Mouse (Mus musculus): ENCODE results near the gene Fgfrl1. TPM values are rescaled to one million over a fixed set of nuclear protein-coding genes. Genes with fewer than 3 reads are reported as not detected.

Fgfrl1 gene
- total RNA-seq, 1 experiment = 15.5 TPM

DNA sequence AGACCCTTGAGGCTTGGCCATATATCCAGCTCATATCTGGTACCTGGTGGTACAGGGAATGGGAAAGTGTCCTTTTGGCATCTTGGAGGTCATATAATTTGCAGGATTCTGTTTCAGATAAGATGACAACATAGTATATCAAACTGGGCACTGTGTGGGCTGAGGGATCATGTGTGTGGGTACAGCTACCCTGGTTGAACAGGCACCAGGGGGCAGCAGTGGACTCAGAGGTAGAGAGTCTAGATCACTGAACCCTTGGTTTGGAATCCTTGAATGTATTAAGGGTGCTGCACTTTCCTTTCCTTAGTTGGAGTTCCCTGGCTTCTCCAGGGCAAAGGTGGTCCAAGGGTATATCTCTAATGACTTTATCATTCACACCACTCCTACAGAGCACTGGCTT lies 21.4 kb upstream of the Fgfrl1 start:
- H3K27ac ChIP-seq (ENCODE audit: insufficient read depth, low read depth, low read length, poor library complexity, severe bottlenecking) = no peak overlapping the region
- H3K9ac ChIP-seq (ENCODE audit: insufficient read depth, low read depth, low read length, poor library complexity, severe bottlenecking) = no peak overlapping the region
- TF ChIP-seq ZNF384 (IDR thresholded peaks at IDR 0.05; ENCODE audit: low read depth, low read length) = no peak
- no peak for TF ChIP-seq ZC3H11A (IDR thresholded peaks at IDR 0.05; ENCODE audit: borderline replicate concordance, low read depth, low read length)
- no peak for TF ChIP-seq MAFK (IDR thresholded peaks at IDR 0.05; ENCODE audit: insufficient read depth, low read depth, low read length)
- no peak for TF ChIP-seq CHD2 (IDR thresholded peaks at IDR 0.05; ENCODE audit: low read depth, low read length)
- no peak for TF ChIP-seq HCFC1 (IDR thresholded peaks at IDR 0.05; ENCODE audit: borderline replicate concordance, insufficient read depth, low read length)
- DNase-seq (ENCODE audit: low read depth, low spot score) = no peak
- no peaks in the 10 kb centered on the region for H3K9me3 ChIP-seq (ENCODE audit: control insufficient read depth, insufficient read depth, low read depth, low read length)
- in situ Hi-C loops (cut with MboI; ENCODE audit: low sequenced_read_pairs in 2 of 2, unreplicated experiment in 2 of 2) = no loop called here
- no peaks in the 10 kb centered on the region; the same call in 1 of the 2 replicates for H3K36me3 ChIP-seq (ENCODE audit: control insufficient read depth, insufficient read depth, low read length, poor library complexity, severe bottlenecking)
- H3K4me3 ChIP-seq (ENCODE audit: insufficient read depth in 1 of 2, low read depth in 1 of 2, low read length in 2 of 2, poor library complexity in 1 of 2, severe bottlenecking in 1 of 2) = no peak overlapping the region
- peaks cover 2 to 3% of the 10 kb centered on the region in 2 experiments; a peak in 1 of 4 replicates for H3K4me1 ChIP-seq (ENCODE audit: control insufficient read depth in 2 of 2, insufficient read depth in 2 of 2, low read length in 2 of 2, poor library complexity in 1 of 2)

DNA sequence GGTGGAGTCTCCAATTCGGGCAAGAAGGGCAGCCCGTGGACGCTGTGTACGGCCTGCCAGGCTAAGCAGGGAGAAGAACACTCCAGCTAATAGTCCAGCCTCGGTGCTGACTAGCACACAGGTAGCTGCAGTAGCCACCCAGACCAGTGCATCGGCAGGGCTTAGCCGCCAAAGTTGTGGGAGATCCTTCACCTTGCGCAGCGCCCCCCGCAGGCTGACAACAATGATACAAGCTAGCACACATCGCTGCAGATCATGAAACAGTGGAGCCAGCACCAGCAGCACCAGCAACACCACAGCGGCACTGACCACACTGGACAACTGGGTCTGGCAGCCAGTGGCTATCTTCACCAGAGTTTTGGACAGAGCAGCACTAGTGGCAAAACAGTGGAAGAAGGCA lies 20.4 kb upstream of the Fgfrl1 start:
- no peaks in the 10 kb centered on the region for H3K9me3 ChIP-seq (ENCODE audit: control insufficient read depth, insufficient read depth, low read depth, low read length)
- no peaks in the 10 kb centered on the region; the same call in 1 of the 2 replicates for H3K36me3 ChIP-seq (ENCODE audit: control insufficient read depth, insufficient read depth, low read length, poor library complexity, severe bottlenecking)
- H3K27ac ChIP-seq (ENCODE audit: insufficient read depth, low read depth, low read length, poor library complexity, severe bottlenecking) = no peak overlapping the region
- TF ChIP-seq CHD2 (IDR thresholded peaks at IDR 0.05; ENCODE audit: low read depth, low read length) (no peak), HCFC1 (IDR thresholded peaks at IDR 0.05; ENCODE audit: borderline replicate concordance, insufficient read depth, low read length) (no peak), ZC3H11A (IDR thresholded peaks at IDR 0.05; ENCODE audit: borderline replicate concordance, low read depth, low read length) (no peak), ZNF384 (IDR thresholded peaks at IDR 0.05; ENCODE audit: low read depth, low read length) (no peak), MAFK (IDR thresholded peaks at IDR 0.05; ENCODE audit: insufficient read depth, low read depth, low read length) (no peak)
- in situ Hi-C loops (cut with MboI; ENCODE audit: low sequenced_read_pairs in 2 of 2, unreplicated experiment in 2 of 2) = no loop called here
- no peak overlapping the region for H3K4me3 ChIP-seq (ENCODE audit: insufficient read depth in 1 of 2, low read depth in 1 of 2, low read length in 2 of 2, poor library complexity in 1 of 2, severe bottlenecking in 1 of 2)
- H3K9ac ChIP-seq (ENCODE audit: insufficient read depth, low read depth, low read length, poor library complexity, severe bottlenecking) = no peak overlapping the region
- no peak for DNase-seq (ENCODE audit: low read depth, low spot score)
- peaks cover 2 to 7% of the 10 kb centered on the region in 2 experiments; a peak in 1 of 4 replicates for H3K4me1 ChIP-seq (ENCODE audit: control insufficient read depth in 2 of 2, insufficient read depth in 2 of 2, low read length in 2 of 2, poor library complexity in 1 of 2)

DNA sequence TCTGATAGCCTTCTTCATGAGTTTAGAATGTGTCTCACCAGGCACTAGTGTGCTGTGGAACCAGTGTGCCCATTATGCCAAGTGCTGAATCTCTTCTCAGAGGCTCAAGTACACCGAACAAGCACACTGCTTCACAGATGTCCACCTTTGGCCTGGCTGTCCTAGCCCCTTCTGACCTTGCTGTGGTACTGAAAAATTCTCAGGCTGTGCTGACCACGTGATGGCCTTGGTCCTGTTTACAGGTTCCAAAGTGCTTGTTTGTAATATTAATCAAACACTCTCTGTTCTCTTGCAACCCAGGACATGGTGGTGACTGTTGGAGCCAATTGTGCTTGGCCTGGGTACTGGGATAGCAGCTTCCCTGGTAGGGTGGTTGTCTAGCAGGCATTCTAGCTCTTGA lies 17.6 kb upstream of the Fgfrl1 start:
- Histone ChIP-seq H3K4me3 (ENCODE audit: insufficient read depth in 1 of 2, low read depth in 1 of 2, low read length in 2 of 2, poor library complexity in 1 of 2, severe bottlenecking in 1 of 2) (no peak overlapping the region), H3K9me3 (ENCODE audit: control insufficient read depth, insufficient read depth, low read depth, low read length) (no peaks in the 10 kb centered on the region), H3K27ac (ENCODE audit: insufficient read depth, low read depth, low read length, poor library complexity, severe bottlenecking) (no peak overlapping the region), H3K4me1 (ENCODE audit: control insufficient read depth in 2 of 2, insufficient read depth in 2 of 2, low read length in 2 of 2, poor library complexity in 1 of 2) (peaks cover under 1 to 11% of the 10 kb centered on the region in 2 experiments; a peak in 2 of 4 replicates), H3K9ac (ENCODE audit: insufficient read depth, low read depth, low read length, poor library complexity, severe bottlenecking) (no peak overlapping the region), H3K36me3 (ENCODE audit: control insufficient read depth, insufficient read depth, low read length, poor library complexity, severe bottlenecking) (no peaks in the 10 kb centered on the region; the same call in 1 of the 2 replicates)
- TF ChIP-seq MAFK (IDR thresholded peaks at IDR 0.05; ENCODE audit: insufficient read depth, low read depth, low read length) = no peak
- no peak for TF ChIP-seq ZC3H11A (IDR thresholded peaks at IDR 0.05; ENCODE audit: borderline replicate concordance, low read depth, low read length)
- TF ChIP-seq HCFC1 (IDR thresholded peaks at IDR 0.05; ENCODE audit: borderline replicate concordance, insufficient read depth, low read length) = no peak
- in situ Hi-C loops (cut with MboI; ENCODE audit: low sequenced_read_pairs in 2 of 2, unreplicated experiment in 2 of 2) = no loop called here
- no peak for DNase-seq (ENCODE audit: low read depth, low spot score)

DNA sequence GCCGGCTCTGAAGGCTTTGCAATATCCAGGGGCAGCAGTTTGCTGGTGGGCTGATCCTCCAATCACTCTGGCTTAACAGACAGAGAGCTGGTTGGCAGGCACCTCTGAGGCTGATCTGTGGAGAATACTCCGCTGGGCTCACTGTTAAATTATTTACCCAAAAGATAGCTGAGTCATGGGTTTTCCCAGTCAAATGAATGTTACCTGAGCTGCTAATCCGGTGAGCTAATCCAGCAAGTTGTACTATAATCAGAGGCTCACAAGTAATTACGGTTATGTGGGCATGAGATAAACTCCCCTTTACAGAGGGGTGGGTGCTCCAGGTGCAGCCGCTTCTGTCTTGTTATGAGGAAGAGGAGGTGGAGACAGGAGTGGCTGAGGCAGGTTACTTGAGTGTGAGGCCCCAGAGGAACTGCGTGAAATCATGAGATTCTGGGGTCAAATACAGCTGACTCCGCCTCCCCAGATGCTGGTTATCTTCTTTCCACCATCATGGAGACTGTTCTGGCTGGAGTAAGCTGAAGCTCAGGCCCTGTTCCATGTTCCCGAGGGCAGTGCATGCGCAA lies 16.8 kb upstream of the Fgfrl1 start, which contains the start of gene Slc26a1:
Slc26a1 (minus strand) TSS at position 319 of the 566 bp plus-strand sequence.
- H3K9me3 ChIP-seq (ENCODE audit: control insufficient read depth, insufficient read depth, low read depth, low read length) = no peaks in the 10 kb centered on the region
- TF ChIP-seq CHD2 (IDR thresholded peaks at IDR 0.05; ENCODE audit: low read depth, low read length) (no peak), HCFC1 (IDR thresholded peaks at IDR 0.05; ENCODE audit: borderline replicate concordance, insufficient read depth, low read length) (no peak), ZC3H11A (IDR thresholded peaks at IDR 0.05; ENCODE audit: borderline replicate concordance, low read depth, low read length) (no peak), MAFK (IDR thresholded peaks at IDR 0.05; ENCODE audit: insufficient read depth, low read depth, low read length) (no peak)
- no peak within 1 kb of the TSS for H3K9ac ChIP-seq (ENCODE audit: insufficient read depth, low read depth, low read length, poor library complexity, severe bottlenecking)
- no peak within 1 kb of the TSS for H3K27ac ChIP-seq (ENCODE audit: insufficient read depth, low read depth, low read length, poor library complexity, severe bottlenecking)
- H3K4me3 ChIP-seq (ENCODE audit: insufficient read depth in 1 of 2, low read depth in 1 of 2, low read length in 2 of 2, poor library complexity in 1 of 2, severe bottlenecking in 1 of 2) = no peak within 1 kb of the TSS
- in situ Hi-C loops (cut with MboI; ENCODE audit: low sequenced_read_pairs in 2 of 2, unreplicated experiment in 2 of 2) = no loop called here
- DNase-seq (ENCODE audit: low read depth, low spot score) = no peak
- H3K36me3 ChIP-seq (ENCODE audit: control insufficient read depth, insufficient read depth, low read length, poor library complexity, severe bottlenecking) = no peaks in the 10 kb centered on the region; the same call in 1 of the 2 replicates
- H3K4me1 ChIP-seq (ENCODE audit: control insufficient read depth in 2 of 2, insufficient read depth in 2 of 2, low read length in 2 of 2, poor library complexity in 1 of 2) = peaks cover 0 to 11% of the 10 kb centered on the region in 2 experiments; a peak in 2 of 4 replicates

Data from ES-E14 (cell line).